Mouse (Mus musculus) adrenal gland, adult 18-20 months (tissue): Measurements from ENCODE around the gene Hacl1. TPM values are rescaled to one million over a fixed set of nuclear protein-coding genes. Genes with fewer than 3 reads are reported as not detected.

Source experiments
- total RNA-seq, 2 experiments: library from RNA; stranded (reverse); gene quantifications; 1 replicate in 1 of 2; 2 replicates in 1 of 2; pipeline ENCODE4 v1.2.3; 2021

Gene Hacl1
- total RNA-seq, 2 experiments from 2014 or later, result 46.3 to 46.8 TPM

Other genes starting within 250 kb of the Hacl1 start
- 100 to 1,000 TPM; 136 to 182 TPM for gene Sh3bp5, start 205.2 kb downstream of the Hacl1 start, total RNA-seq
- 10 to 100 TPM; 52.1 to 60.1 TPM for gene Eaf1, start 146.9 kb downstream of the Hacl1 start, total RNA-seq
- 10 to 100 TPM; 19.9 to 20.8 TPM for gene Mettl6, start 146.2 kb downstream of the Hacl1 start, total RNA-seq
- gene Colq, start 49.9 kb downstream of the Hacl1 start, total RNA-seq, result not detected
- not detected for gene Gm49387, start 408 bp downstream of the Hacl1 start, total RNA-seq
- gene Btd, start 258 bp downstream of the Hacl1 start, total RNA-seq, result 10 to 100 TPM; 41.3 to 57.0 TPM
- gene Ankrd28, start 189.4 kb upstream of the Hacl1 start, total RNA-seq, result 10 to 100 TPM; 14.3 to 15.4 TPM